Mouse (Mus musculus) E14TG2a.4 (cell line): ENCODE results near the gene Tenm4.

Experiments used
- H3K27me3 ChIP-seq: 2 replicates; pipeline ENCODE4 v1.6.1; 2014; ENCODE audit warnings: low read length, control low read depth; ENCODE audit not compliant: insufficient read depth
- H3K36me3 ChIP-seq: 2 replicates; pipeline ENCODE4 v1.6.1; 2014; ENCODE audit warnings: low read length, control low read depth; ENCODE audit not compliant: insufficient read depth
- H3K4me1 ChIP-seq: replicated peaks from 2 replicates; pipeline ENCODE4 v1.6.1; 2014; ENCODE audit warnings: low read depth, low read length, control low read depth
- H3K4me3 ChIP-seq: replicated peaks from 2 replicates; pipeline ENCODE4 v1.5.1; 2014; ENCODE audit warnings: mild to moderate bottlenecking, low read length
- H3K9me3 ChIP-seq: 2 replicates; pipeline ENCODE4 v1.6.1; 2014; ENCODE audit warnings: low read length, control low read depth
- CTCF ChIP-seq: conservative IDR thresholded peaks from 2 replicates; pipeline ENCODE4 v1.5.1; 2014; ENCODE audit warnings: low read length
- NANOG ChIP-seq: IDR thresholded peaks from 2 replicates; pipeline ENCODE4 v1.6.1; 2014; ENCODE audit warnings: borderline replicate concordance, low read length, mixed read lengths
- POU5F1 ChIP-seq: IDR thresholded peaks from 2 replicates; pipeline ENCODE4 v1.6.1; 2014; ENCODE audit warnings: low read length, borderline replicate concordance

Tenm4 gene

DNA sequence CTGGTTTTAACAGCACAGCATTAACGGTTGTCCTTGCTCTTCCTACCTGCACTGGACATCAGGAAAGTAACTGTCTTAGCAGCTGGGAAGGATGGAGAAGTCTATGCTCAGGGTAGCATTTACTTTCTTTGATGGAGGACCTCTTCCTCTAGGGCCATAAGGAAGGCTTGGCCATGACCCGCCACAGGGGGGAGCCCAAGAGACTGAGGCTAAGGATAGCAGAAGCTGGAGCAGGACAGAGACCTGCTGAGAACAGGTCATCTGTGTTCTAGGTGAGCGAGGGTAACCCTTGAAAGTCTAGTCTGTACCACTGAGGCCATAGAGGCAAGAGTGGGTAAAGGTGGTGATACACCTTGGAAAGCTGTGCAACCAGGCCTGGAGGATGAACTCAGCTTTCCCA, 19.8 kb upstream of the Tenm4 start:
- Histone ChIP-seq H3K27me3 (no peaks in the 10 kb centered on the region), H3K9me3 (peaks cover 6% of the 10 kb centered on the region; the same call in 1 of the 2 replicates), H3K4me1 (peaks cover 48% of the 10 kb centered on the region), H3K36me3 (no peaks in the 10 kb centered on the region), H3K4me3 (no peak overlapping the region)
- TF ChIP-seq POU5F1 (no peak), CTCF (peak; percentile 75), NANOG (no peak)

DNA sequence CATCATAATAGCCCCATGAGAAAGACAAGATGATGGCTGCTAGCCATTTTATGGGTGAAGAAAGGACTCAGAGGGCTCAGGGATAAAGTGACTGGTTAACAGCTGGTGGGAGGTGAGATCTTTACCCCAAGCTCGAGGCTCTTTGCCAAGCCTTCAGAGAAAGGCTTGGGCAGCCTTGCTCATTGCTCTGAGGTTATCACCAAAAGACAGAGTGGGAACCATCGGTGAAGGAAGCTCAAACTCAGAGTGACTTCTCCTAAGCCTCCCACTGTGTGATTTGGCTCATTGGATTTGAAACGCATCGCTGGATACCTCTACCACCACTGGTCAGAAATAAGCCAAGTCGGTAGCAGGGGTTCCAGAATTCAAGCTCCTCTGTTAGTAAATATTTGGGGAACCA, 19.1 kb upstream of the Tenm4 start:
- Histone ChIP-seq H3K4me3 (no peak overlapping the region), H3K9me3 (no peaks in the 10 kb centered on the region), H3K4me1 (peaks cover 48% of the 10 kb centered on the region), H3K27me3 (0 out of 2 replicates have a peak, but pooled peaks cover 5% of the 10 kb centered on the region), H3K36me3 (no peaks in the 10 kb centered on the region)
- TF ChIP-seq CTCF: no peak
- TF ChIP-seq POU5F1: no peak
- no peak for TF ChIP-seq NANOG

DNA sequence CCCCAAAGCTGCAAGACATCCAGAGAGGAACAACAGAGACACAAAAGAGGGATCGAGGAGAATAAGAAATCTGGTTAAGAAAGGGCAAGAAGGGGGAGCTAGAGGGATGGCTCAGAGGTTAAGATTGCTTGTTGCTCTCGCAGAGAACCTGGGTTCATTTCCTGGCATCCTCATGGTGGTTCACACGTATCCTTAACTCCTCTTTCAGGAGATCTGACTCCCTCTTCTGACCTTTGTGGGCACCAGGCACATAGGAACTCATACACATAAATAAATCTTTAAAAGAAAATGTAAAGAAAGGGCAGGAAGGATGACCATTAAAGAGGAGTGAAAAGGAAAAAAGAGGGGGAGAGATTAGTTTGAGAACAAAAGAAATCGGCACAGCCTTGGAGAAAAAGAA, 18.6 kb upstream of the Tenm4 start:
- H3K9me3 ChIP-seq: no peaks in the 10 kb centered on the region
- H3K27me3 ChIP-seq: peaks cover 8% of the 10 kb centered on the region; the same call in 1 of the 2 replicates
- peak overlapping the region; percentile 58 for H3K4me3 ChIP-seq
- no peak for TF ChIP-seq NANOG
- no peak for TF ChIP-seq CTCF
- no peak for TF ChIP-seq POU5F1
- H3K36me3 ChIP-seq: no peaks in the 10 kb centered on the region
- peaks cover 48% of the 10 kb centered on the region for H3K4me1 ChIP-seq

GRCm38 (mm10) chr7:96152924-96153359, 18.1 kb upstream of the Tenm4 start:
- H3K9me3 ChIP-seq: no peaks in the 10 kb centered on the region
- peaks cover 44% of the 10 kb centered on the region for H3K4me1 ChIP-seq
- peaks cover 9% of the 10 kb centered on the region; the same call in 1 of the 2 replicates for H3K27me3 ChIP-seq
- H3K4me3 ChIP-seq: peak overlapping the region; percentile 58
- H3K36me3 ChIP-seq: no peaks in the 10 kb centered on the region
- TF ChIP-seq POU5F1 (no peak), NANOG (no peak), CTCF (no peak)

- H3K27me3 ChIP-seq: peaks cover 13% of the 10 kb centered on the region; the same call in 1 of the 2 replicates
- no peaks in the 10 kb centered on the region for H3K36me3 ChIP-seq
- H3K9me3 ChIP-seq: no peaks in the 10 kb centered on the region
- no peak overlapping the region for H3K4me3 ChIP-seq
- TF ChIP-seq CTCF (no peak), NANOG (no peak), POU5F1 (no peak)
- H3K4me1 ChIP-seq: peaks cover 36% of the 10 kb centered on the region
Observed at GRCm38 (mm10) chr7:96154025-96154424, 17.0 kb upstream of the Tenm4 start.

DNA sequence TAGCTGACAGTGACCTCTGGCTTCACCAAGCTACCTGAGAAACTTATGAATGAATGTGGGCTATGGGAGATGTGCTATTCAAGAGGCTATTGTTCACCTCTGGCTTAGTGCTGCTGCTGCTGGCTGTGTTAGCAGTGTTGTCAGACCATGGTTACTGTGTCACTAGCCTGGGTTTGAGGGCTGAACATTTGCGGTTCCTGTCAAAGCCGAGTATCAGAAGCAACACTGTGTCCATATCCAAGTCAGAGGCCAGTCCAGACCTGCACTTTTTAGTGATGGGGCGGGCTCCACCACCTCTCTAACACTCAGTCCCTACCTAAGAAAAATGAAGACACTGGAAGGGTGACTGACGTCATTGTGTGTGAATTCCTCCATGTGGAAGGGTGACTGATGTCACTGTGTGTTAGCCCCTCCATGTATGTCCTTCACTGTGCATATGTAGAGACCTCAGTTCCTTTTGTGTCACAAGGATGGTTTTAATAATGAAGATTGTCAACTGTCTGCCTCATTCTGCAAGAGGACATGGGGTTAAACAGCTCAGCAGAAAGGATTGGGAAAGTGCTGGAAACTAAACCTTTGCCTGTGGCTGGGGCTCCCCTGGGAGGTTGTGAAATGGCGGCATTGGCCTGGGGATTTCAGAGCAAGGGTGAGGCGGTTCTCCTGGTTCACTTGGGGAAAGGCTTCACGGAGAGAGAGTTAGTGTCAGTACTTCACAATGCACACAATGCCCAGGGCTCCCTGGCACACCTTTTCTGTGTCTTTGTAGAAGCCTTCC, 14.4 kb upstream of the Tenm4 start:
- H3K4me1 ChIP-seq: peaks cover 29% of the 10 kb centered on the region
- no peaks in the 10 kb centered on the region; the same call in 1 of the 2 replicates for H3K9me3 ChIP-seq
- H3K36me3 ChIP-seq: no peaks in the 10 kb centered on the region
- no peak overlapping the region for H3K4me3 ChIP-seq
- H3K27me3 ChIP-seq: peaks cover 13% of the 10 kb centered on the region; the same call in 1 of the 2 replicates
- TF ChIP-seq POU5F1 (no peak), NANOG (no peak), CTCF (no peak)

DNA sequence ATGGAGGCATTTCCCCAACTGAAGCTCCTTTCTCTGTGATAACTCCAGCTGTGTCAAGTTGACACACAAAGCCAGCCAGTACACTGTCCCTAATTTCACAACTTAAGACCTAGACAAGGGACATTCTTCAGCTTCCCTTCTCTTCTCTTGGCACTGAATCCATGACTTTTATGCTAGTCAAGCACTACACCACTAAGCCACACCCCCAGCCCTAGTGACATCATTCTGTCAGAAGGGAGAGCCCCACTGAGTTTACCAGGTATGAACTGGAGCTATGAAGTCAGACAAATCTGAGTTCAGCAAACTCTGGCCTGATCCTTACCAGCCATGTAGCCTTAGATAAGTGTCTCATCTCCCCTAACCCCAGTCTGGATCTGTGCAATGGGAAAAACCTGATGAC, 6.9 kb upstream of the Tenm4 start:
- peaks cover 11% of the 10 kb centered on the region for H3K9me3 ChIP-seq
- no peaks in the 10 kb centered on the region for H3K36me3 ChIP-seq
- no peak overlapping the region for H3K4me3 ChIP-seq
- H3K27me3 ChIP-seq: 0 out of 2 replicates have a peak, but pooled peaks cover 2% of the 10 kb centered on the region
- H3K4me1 ChIP-seq: peaks cover 24% of the 10 kb centered on the region
- TF ChIP-seq CTCF: no peak
- no peak for TF ChIP-seq NANOG
- no peak for TF ChIP-seq POU5F1

DNA sequence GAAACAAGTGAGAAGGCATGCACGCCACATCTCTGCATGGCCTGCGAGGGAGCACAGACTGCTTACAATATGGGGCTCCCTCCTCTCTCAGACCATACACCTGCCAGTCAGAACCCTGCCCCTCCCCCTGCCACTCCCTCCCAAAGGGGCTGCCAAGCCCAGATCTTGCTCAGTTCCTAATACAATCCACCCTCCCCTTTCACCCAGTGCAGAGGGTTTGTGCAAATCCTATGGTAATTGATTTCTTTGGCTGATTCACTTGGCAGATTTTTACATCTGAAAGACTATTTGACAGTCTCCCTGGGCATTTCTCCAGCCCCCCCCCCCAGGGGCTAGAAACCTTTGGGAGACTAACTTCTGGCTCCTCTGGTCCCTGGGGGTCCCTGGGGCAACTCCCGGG, 2.1 kb upstream of the Tenm4 start:
- peaks cover 11% of the 10 kb centered on the region for H3K9me3 ChIP-seq
- H3K27me3 ChIP-seq: peaks cover 24% of the 10 kb centered on the region
- H3K4me1 ChIP-seq: peaks cover 50% of the 10 kb centered on the region
- TF ChIP-seq NANOG (no peak), POU5F1 (no peak), CTCF (no peak)
- peak overlapping the region; percentile 17; the same call in 1 of the 2 replicates for H3K4me3 ChIP-seq
- H3K36me3 ChIP-seq: no peaks in the 10 kb centered on the region
